Mouse (Mus musculus): ENCODE data around the gene Kif13a. TPM values are rescaled to one million over a fixed set of nuclear protein-coding genes. Genes with fewer than 3 reads are reported as not detected.

Kif13a gene
- total and polyA plus RNA-seq, 3 experiments = 1.2 to 1.7 TPM; not detected in 1

GRCm38 (mm10) chr13:46819729-46820223 is 109.9 kb downstream of the Kif13a start:
- peak; percentile 21 for DNase-seq (ENCODE audit: low read depth, low spot score)
- H3K36me3 ChIP-seq (ENCODE audit: control insufficient read depth in 1 of 2, insufficient read depth in 2 of 2, low read length in 2 of 2) = no peaks in the 10 kb centered on the region
- peak; percentile 79 for TF ChIP-seq BHLHE40 (IDR thresholded peaks at IDR 0.05; ENCODE audit: borderline replicate concordance, low read depth, low read length)
- 0 out of 2 replicates have a peak, but pooled peaks have one; percentile 30 for TF ChIP-seq GATA1 (IDR thresholded peaks at IDR 0.05; ENCODE audit: low read depth, low read length)
- peak; percentile 51; the same call in 1 of the 2 replicates for TF ChIP-seq USF1 (IDR thresholded peaks at IDR 0.05; ENCODE audit: low read depth, low read length)
- no peak for TF ChIP-seq USF2 (IDR thresholded peaks at IDR 0.05; ENCODE audit: borderline replicate concordance in 1 of 2, insufficient read depth in 1 of 2, low read depth in 1 of 2, low read length in 2 of 2)

GRCm38 (mm10) chr13:46819202-46819728 is 110.4 kb downstream of the Kif13a start:
- Histone ChIP-seq H3K4me3 (ENCODE audit: control insufficient read depth in 1 of 2, insufficient read depth in 1 of 2, low read depth in 2 of 2, low read length in 2 of 2) (no peak overlapping the region), H3K36me3 (ENCODE audit: control insufficient read depth in 1 of 2, insufficient read depth in 2 of 2, low read length in 2 of 2) (no peaks in the 10 kb centered on the region), H3K27me3 (ENCODE audit: control insufficient read depth in 1 of 2, insufficient read depth in 2 of 2, low read length in 2 of 2) (no peaks in the 10 kb centered on the region), H3K27ac (ENCODE audit: control insufficient read depth, low read depth, low read length) (no peak overlapping the region), H3K79me2 (ENCODE audit: control insufficient read depth, insufficient read depth, low read length, poor library complexity) (no peaks in the 10 kb centered on the region), H3K4me1 (ENCODE audit: control insufficient read depth in 1 of 2, insufficient read depth in 2 of 2, low read length in 2 of 2) (peaks cover 0 to 13% of the 10 kb centered on the region in 2 experiments; a peak in 2 of 4 replicates), H3K9me3 (replicated peaks; ENCODE audit: insufficient read depth, low read length) (no peaks in the 10 kb centered on the region), H3K9ac (ENCODE audit: control insufficient read depth, low read depth, low read length, poor library complexity, severe bottlenecking) (no peak overlapping the region)
- no peak for DNase-seq (ENCODE audit: low read depth, low spot score)
- TF ChIP-seq MYC (IDR thresholded peaks at IDR 0.05; ENCODE audit: low read depth, low read length) (no peak), TAL1 (IDR thresholded peaks at IDR 0.05; ENCODE audit: low read length) (no peak), ZMIZ1 (IDR thresholded peaks at IDR 0.05; ENCODE audit: low read depth, low read length) (no peak), MXI1 (IDR thresholded peaks at IDR 0.05; ENCODE audit: low read depth, low read length) (no peak), UBTF (IDR thresholded peaks at IDR 0.05; ENCODE audit: borderline replicate concordance, insufficient read depth, low read depth, low read length) (no peak), USF1 (IDR thresholded peaks at IDR 0.05; ENCODE audit: low read depth, low read length) (no peak), MAX (IDR thresholded peaks at IDR 0.05; ENCODE audit: low read length) (no peak), CHD2 (IDR thresholded peaks at IDR 0.05; ENCODE audit: low read length) (no peak), MYB (IDR thresholded peaks at IDR 0.05; ENCODE audit: low read depth, low read length) (no peak), CTCF (IDR thresholded peaks at IDR 0.05 in 2 of 3, conservative IDR thresholded peaks at IDR 0.05 in 1 of 3; ENCODE audit: control insufficient read depth in 1 of 3, insufficient read depth in 1 of 3, low read depth in 2 of 3, low read length in 3 of 3, poor library complexity in 1 of 3, severe bottlenecking in 1 of 3) (no peak), SMC3 (IDR thresholded peaks at IDR 0.05; ENCODE audit: low read depth, low read length) (no peak), ZNF384 (IDR thresholded peaks at IDR 0.05; ENCODE audit: low read depth, low read length) (no peak), ZC3H11A (IDR thresholded peaks at IDR 0.05; ENCODE audit: low read depth, low read length) (no peak), JUND (IDR thresholded peaks at IDR 0.05; ENCODE audit: low read depth, low read length) (no peak), MAFK (IDR thresholded peaks at IDR 0.05; ENCODE audit: borderline replicate concordance, low read depth, low read length) (no peak), ZKSCAN1 (IDR thresholded peaks at IDR 0.05; ENCODE audit: low read depth, low read length) (no peak), TCF12 (IDR thresholded peaks at IDR 0.05; ENCODE audit: low read depth, low read length) (no peak), ETS1 (IDR thresholded peaks at IDR 0.05; ENCODE audit: low read depth, low read length) (no peak), MAZ (IDR thresholded peaks at IDR 0.05; ENCODE audit: low read depth, low read length) (no peak)

More at GRCm38 (mm10) chr13:46819729-46820223, 109.9 kb downstream of the Kif13a start:
- H3K9ac ChIP-seq (ENCODE audit: control insufficient read depth, low read depth, low read length, poor library complexity, severe bottlenecking) = no peak overlapping the region
- H3K9me3 ChIP-seq (replicated peaks; ENCODE audit: insufficient read depth, low read length) = no peaks in the 10 kb centered on the region
- H3K27me3 ChIP-seq (ENCODE audit: control insufficient read depth in 1 of 2, insufficient read depth in 2 of 2, low read length in 2 of 2) = no peaks in the 10 kb centered on the region
- no peaks in the 10 kb centered on the region for H3K79me2 ChIP-seq (ENCODE audit: control insufficient read depth, insufficient read depth, low read length, poor library complexity)
- no peak overlapping the region for H3K27ac ChIP-seq (ENCODE audit: control insufficient read depth, low read depth, low read length)
- H3K4me3 ChIP-seq (ENCODE audit: control insufficient read depth in 1 of 2, insufficient read depth in 1 of 2, low read depth in 2 of 2, low read length in 2 of 2) = no peak overlapping the region
- H3K4me1 ChIP-seq (ENCODE audit: control insufficient read depth in 1 of 2, insufficient read depth in 2 of 2, low read length in 2 of 2) = peaks cover 0 to 13% of the 10 kb centered on the region in 2 experiments; a peak in 2 of 4 replicates

Measured in MEL (cell line).